Mouse (Mus musculus) liver, adult (tissue): Measurements from ENCODE around the gene Patl2.

Experiments used
- GATA4 ChIP-seq: IDR thresholded peaks from 2 replicates; pipeline ENCODE4 v1.6.1; 2014; ENCODE audit warnings: mild to moderate bottlenecking, low read length; ENCODE audit not compliant: insufficient replicate concordance

Gene Patl2

GRCm38 (mm10) chr2:122186106-122186505 is at the start of gene Patl2, which contains the start of gene Terb2:
Gene Patl2, minus strand, starts transcription at chr2:122186189.
Gene Terb2, plus strand, starts transcription at chr2:122186272.
- no peak for TF ChIP-seq GATA4

GRCm38 (mm10) chr2:122235425-122235824 is 49.4 kb upstream of the Patl2 start:
- 0 out of 2 replicates have a peak, but pooled peaks have one; percentile 13 for TF ChIP-seq GATA4

- peak; percentile 76; the same call in 1 of the 2 replicates for TF ChIP-seq GATA4
Observed at GRCm38 (mm10) chr2:122234611-122235288, 48.8 kb upstream of the Patl2 start, which contains the start of gene Sord. Gene Sord, plus strand, starts transcription at chr2:122234749.

- no peak for TF ChIP-seq GATA4
Observed at GRCm38 (mm10) chr2:122233759-122234557, 48.0 kb upstream of the Patl2 start.

- no peak for TF ChIP-seq GATA4
Observed at GRCm38 (mm10) chr2:122233341-122233740, 47.4 kb upstream of the Patl2 start.

GRCm38 (mm10) chr2:122231616-122232015 is 45.6 kb upstream of the Patl2 start:
- no peak for TF ChIP-seq GATA4

- TF ChIP-seq GATA4: no peak
Observed at GRCm38 (mm10) chr2:122230395-122230794, 44.4 kb upstream of the Patl2 start.

- TF ChIP-seq GATA4: no peak
Observed at GRCm38 (mm10) chr2:122223654-122224053, 37.7 kb upstream of the Patl2 start.

- no peak for TF ChIP-seq GATA4
Observed at GRCm38 (mm10) chr2:122222272-122222671, 36.3 kb upstream of the Patl2 start.

GRCm38 (mm10) chr2:122221798-122222197 is 35.8 kb upstream of the Patl2 start:
- no peak for TF ChIP-seq GATA4

GRCm38 (mm10) chr2:122221378-122221777 is 35.4 kb upstream of the Patl2 start:
- TF ChIP-seq GATA4: no peak

- no peak for TF ChIP-seq GATA4
Observed at GRCm38 (mm10) chr2:122218234-122218633, 32.2 kb upstream of the Patl2 start.

GRCm38 (mm10) chr2:122210534-122211228 is 24.7 kb upstream of the Patl2 start:
- TF ChIP-seq GATA4: no peak

GRCm38 (mm10) chr2:122206440-122207107 is 20.6 kb upstream of the Patl2 start:
- TF ChIP-seq GATA4: no peak

- TF ChIP-seq GATA4: no peak
Observed at GRCm38 (mm10) chr2:122201501-122201900, 15.5 kb upstream of the Patl2 start.
